In genomic region chr7:91818004-91818403, GRCm38 (mm10) we compare ENCODE assay signal across 23 mouse cellular contexts.
"Had no signal": no experiment of that assay in that cellular context is flagged by ENCODE, and none has a peak within 500 bp of the region (broad histone marks: within the 10 kb centered on the region; RNA-seq: fewer than 3 reads in every experiment).

No protein-coding gene starts in this region.

- H3K36me3 ChIP-seq: lung, embryonic 15.5 days; midbrain, embryonic 10.5 days; midbrain, embryonic 12.5 days; neural tube, embryonic 13.5 days; neural tube, embryonic 15.5 days; stomach, embryonic 15.5 days had no signal

- H3K27ac ChIP-seq: lung, embryonic 15.5 days; macrophage; midbrain, embryonic 10.5 days; midbrain, embryonic 12.5 days; neural tube, embryonic 13.5 days; neural tube, embryonic 15.5 days; stomach, embryonic 15.5 days; stomach, postnatal 0 days had no signal

- H3K4me3 ChIP-seq: lung, embryonic 15.5 days; megakaryocyte, embryonic 14.5 days; midbrain, embryonic 10.5 days; midbrain, embryonic 12.5 days; myocyte; neural tube, embryonic 13.5 days; neural tube, embryonic 15.5 days; stomach, embryonic 15.5 days had no signal

- H3K4me1 ChIP-seq: lung, embryonic 15.5 days; megakaryocyte, embryonic 14.5 days; midbrain, embryonic 10.5 days; midbrain, embryonic 12.5 days; neural tube, embryonic 13.5 days; neural tube, embryonic 15.5 days; stomach, embryonic 15.5 days had no signal

- H3K9me3 ChIP-seq: lung, embryonic 15.5 days; megakaryocyte, embryonic 14.5 days; midbrain, embryonic 10.5 days; midbrain, embryonic 12.5 days; neural tube, embryonic 13.5 days; neural tube, embryonic 15.5 days; stomach, embryonic 15.5 days had no signal

- H3K27me3 ChIP-seq: lung, embryonic 15.5 days; megakaryocyte, embryonic 14.5 days; midbrain, embryonic 12.5 days; neural tube, embryonic 13.5 days; neural tube, embryonic 15.5 days; stomach, embryonic 15.5 days had no signal

- DNase-seq: liver, postnatal 0 days; lung, adult 2 months; lung, postnatal 14 days; lung, postnatal 36 days; midbrain, embryonic 14.5 days; retina, postnatal 1 day; right cerebral cortex, adult 18-20 months; right cerebral cortex, postnatal 25 days; right cerebral cortex, postnatal 4 days; spleen, adult 18-20 months; thymus, adult 2 months; thymus, postnatal 25 days; thymus, postnatal 4 days had no signal
